Mouse (Mus musculus) embryo, embryonic 11.5 days (tissue): ENCODE measurements around the gene Lpin2.

Experiments
- DNase-seq: peaks from one replicate; pipeline ENCODE4 v3.0.0-alpha.2; 2012; ENCODE audit warnings: low read depth, low spot score

Gene Lpin2

GRCm38 (mm10) chr17:71292897-71293296 is 110.5 kb downstream of the Lpin2 start:
- DNase-seq: no peak

DNA sequence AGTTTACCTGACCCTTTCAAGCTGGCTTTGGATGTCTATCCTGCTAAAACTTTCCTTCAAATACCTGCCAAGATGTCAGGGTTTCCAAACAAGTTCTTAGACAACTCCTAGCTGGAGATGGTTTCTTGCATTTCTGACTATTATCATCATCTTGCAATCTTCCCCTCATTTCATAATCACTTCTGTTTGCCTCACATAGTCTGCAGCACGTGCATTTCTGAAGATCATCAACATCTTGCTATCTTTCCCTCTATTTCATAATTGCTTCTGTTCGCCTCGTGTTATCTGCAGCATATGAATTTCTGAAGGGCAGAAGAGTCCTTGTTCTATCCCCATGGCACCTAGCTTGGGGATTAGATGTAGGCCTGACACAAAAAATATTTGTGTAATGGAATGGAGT is 112.2 kb downstream of the Lpin2 start:
- no peak for DNase-seq
